Mouse (Mus musculus) brain, embryonic 14.5 days (tissue): ENCODE results near the gene Map7d3.

Source experiments
- CTCF ChIP-seq: fragments of 200-500 bp; IDR thresholded peaks from 2 replicates; pipeline ENCODE4 v1.5.1; 2012; ENCODE audit warnings: inconsistent platforms, mild to moderate bottlenecking, moderate library complexity, borderline replicate concordance; ENCODE audit not compliant: insufficient read depth, insufficient read length; ENCODE audit errors: extremely low read depth
- POLR2A ChIP-seq: fragments of 200-500 bp; IDR thresholded peaks from 2 replicates; pipeline ENCODE4 v1.6.1; 2012; ENCODE audit warnings: mild to moderate bottlenecking, inconsistent platforms, borderline replicate concordance; ENCODE audit not compliant: poor library complexity, insufficient read depth, insufficient read length, severe bottlenecking; ENCODE audit errors: extremely low read depth

GRCm38 (mm10) chrX:56839369-56839768, 17.2 kb upstream of the Map7d3 start:
- TF ChIP-seq CTCF (peak; percentile 67; the same call in 1 of the 2 replicates), POLR2A (no peak)
